Mouse (Mus musculus) forebrain, embryonic 11.5 days (tissue): ENCODE results near the gene H2-T3. TPM values are rescaled to one million over a fixed set of nuclear protein-coding genes. Genes with fewer than 3 reads are reported as not detected.
A peak's percentile ranks its signal among the peaks of the same experiment; 100 is the strongest.
"Not testable (repeated sequence)": the region's sequence is repeated elsewhere in the genome, so short reads cannot be mapped to it uniquely, and the experiment has no call there.

Experiments used
- ATAC-seq: fragments of 200-750 bp; cut with Nextera tagmentation; replicated peaks from 2 replicates; pipeline ENCODE4 v1.8.0; 2017; ENCODE audit warnings: moderate TSS enrichment; ENCODE audit not compliant: low FRiP score
- DNase-seq: peaks from one replicate; pipeline ENCODE4 v3.0.0-alpha.2; 2017; ENCODE audit warnings: low spot score
- H3K27ac ChIP-seq: fragments of 300-500 bp; sonication (generic); 2 replicates; pipeline ENCODE4 v1.5.1; 2014; ENCODE audit warnings: low read depth, low read length
- H3K27me3 ChIP-seq: fragments of 300-500 bp; sonication (generic); 2 replicates; pipeline ENCODE4 v1.6.1; 2014; ENCODE audit warnings: mild to moderate bottlenecking, low read length, mixed read lengths; ENCODE audit not compliant: control insufficient read depth, insufficient read depth
- H3K36me3 ChIP-seq: fragments of 300-500 bp; sonication (generic); 2 replicates; pipeline ENCODE4 v1.6.1; 2014; ENCODE audit warnings: mild to moderate bottlenecking, low read length, moderate library complexity, mixed read lengths; ENCODE audit not compliant: control insufficient read depth, insufficient read depth
- H3K4me1 ChIP-seq: fragments of 300-500 bp; sonication (generic); replicated peaks from 2 replicates; pipeline ENCODE4 v1.6.1; 2014; ENCODE audit warnings: low read length, mixed read lengths; ENCODE audit not compliant: control insufficient read depth, insufficient read depth
- H3K4me2 ChIP-seq: fragments of 300-500 bp; sonication (generic); 2 replicates; pipeline ENCODE4 v1.6.1; 2014; ENCODE audit warnings: low read depth, mild to moderate bottlenecking, low read length, moderate library complexity, mixed read lengths; ENCODE audit not compliant: severe bottlenecking
- H3K4me3 ChIP-seq: fragments of 300-500 bp; sonication (generic); 2 replicates; pipeline ENCODE4 v1.5.1; 2014; ENCODE audit warnings: low read depth, low read length
- H3K9ac ChIP-seq: fragments of 300-500 bp; sonication (generic); 2 replicates; pipeline ENCODE4 v1.6.1; 2014; ENCODE audit warnings: low read length
- H3K9me3 ChIP-seq: fragments of 300-500 bp; sonication (generic); 2 replicates; pipeline ENCODE4 v1.6.1; 2016; ENCODE audit warnings: low read length, mixed read lengths; ENCODE audit not compliant: control insufficient read depth
- WGBS: fragments of 180-500 bp; shearing (Covaris S2); extraction: QIAGEN DNeasy Blood & Tissue Kit; methylation state at CpG from one replicate; pipeline ENCODE4 v1.1.7; 2014; 5-methylcytosine and 5-hydroxymethylcytosine counted together
- polyA plus RNA-seq: library from polyadenylated mRNA; unstranded; fragments of >200 nt; fragmentation: Nextera tagmentation; extraction: Ambion mirVana; gene quantifications from 2 replicates; pipeline ENCODE4 v1.2.1, GENCODE M21; 2014

Gene H2-T3
- polyA plus RNA-seq, 1 experiment from 2014 or later = not detected

DNA sequence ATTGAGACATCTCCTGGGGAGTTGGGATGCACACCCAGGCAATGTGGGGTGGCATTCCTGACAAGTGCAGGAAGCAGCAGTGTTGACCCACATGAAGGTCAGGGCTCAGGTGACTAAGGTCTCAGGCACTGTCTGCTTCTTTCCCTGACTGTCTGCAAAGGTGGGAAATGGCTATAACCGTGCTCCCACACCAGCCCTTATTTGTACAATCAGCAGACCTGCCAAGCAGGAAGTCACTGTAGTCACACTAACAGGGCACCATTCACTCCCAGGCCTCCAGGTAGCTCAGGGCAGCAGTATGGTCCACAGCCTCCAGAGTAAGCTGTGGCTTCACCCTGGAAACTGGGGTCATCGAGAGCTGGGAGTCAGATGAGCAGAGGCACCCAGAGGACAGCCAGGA, 2.3 kb upstream of the H2-T3 start:
- no peaks in the 10 kb centered on the region for H3K4me1 ChIP-seq
- 80% methylated on average over 2 of the region's 2 CpGs for WGBS
- H3K9ac ChIP-seq = no peak overlapping the region
- no peaks in the 10 kb centered on the region; the same call in 1 of the 2 replicates for H3K27me3 ChIP-seq
- ATAC-seq (no peak), DNase-seq (no peak)
- no peak overlapping the region for H3K27ac ChIP-seq
- no peak overlapping the region for H3K4me2 ChIP-seq
- no peak overlapping the region for H3K4me3 ChIP-seq
- H3K36me3 ChIP-seq = no peaks in the 10 kb centered on the region
- H3K9me3 ChIP-seq = no peaks in the 10 kb centered on the region

DNA sequence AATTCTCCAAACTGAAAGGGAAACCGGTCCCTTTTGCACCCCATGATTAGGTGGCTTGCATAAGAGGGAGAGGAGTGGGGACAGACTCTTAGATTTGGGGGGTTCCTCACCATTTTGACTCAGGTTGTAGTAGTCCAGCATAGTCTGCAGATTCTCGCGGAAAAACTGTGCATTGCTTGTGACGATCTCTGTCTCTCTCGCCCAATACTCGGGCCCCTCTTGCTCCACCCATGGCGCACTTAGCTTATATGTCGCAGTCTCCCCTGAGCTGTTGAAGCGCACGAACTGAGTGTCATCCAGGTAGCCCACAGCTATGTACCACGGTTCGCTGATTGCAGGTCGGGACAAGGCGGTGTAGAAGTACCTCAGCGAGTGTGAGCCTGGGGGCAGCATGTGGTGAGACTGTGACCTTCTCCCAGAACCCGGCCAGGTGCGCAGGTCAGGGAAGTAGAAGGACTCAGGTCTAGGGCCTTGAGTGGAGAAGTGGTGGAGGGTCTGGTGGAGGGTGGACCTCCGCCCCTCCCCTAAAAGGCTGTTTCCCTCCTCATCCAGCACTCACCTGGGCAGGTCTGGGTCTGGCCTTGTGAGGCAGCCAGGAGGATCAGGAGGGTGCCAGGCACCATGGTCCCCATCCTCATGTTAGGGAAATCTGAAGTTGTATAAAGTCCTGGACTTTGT, 457 bp downstream of the H2-T3 start:
- no peaks in the 10 kb centered on the region; the same call in 1 of the 2 replicates for H3K27me3 ChIP-seq
- ATAC-seq = no peak
- WGBS = 37% methylated on average over 18 of the region's 18 CpGs

DNA sequence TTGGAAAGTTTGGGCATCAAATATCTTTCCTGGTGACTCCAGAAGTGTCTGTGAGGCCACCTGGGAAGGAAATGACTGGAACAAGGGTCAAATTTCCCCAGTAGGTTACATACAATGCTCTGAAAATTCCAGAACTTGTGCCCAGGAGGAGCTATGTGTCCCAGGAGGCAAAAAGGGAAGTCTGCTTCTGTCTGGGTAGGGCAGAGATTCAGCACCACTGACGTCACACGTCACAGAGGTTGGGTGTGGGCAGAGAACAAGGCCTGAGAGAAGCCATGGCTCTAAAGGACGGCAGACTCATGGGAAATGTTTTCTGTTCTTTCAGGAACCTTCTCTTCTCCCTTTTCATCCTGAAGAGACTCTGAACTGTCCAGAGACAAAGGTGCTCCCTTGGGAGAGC, 2.5 kb downstream of the H2-T3 start:
- no peaks in the 10 kb centered on the region for H3K4me1 ChIP-seq
- no peaks in the 10 kb centered on the region for H3K36me3 ChIP-seq
- no peak overlapping the region for H3K9ac ChIP-seq
- no peak for ATAC-seq
- no peaks in the 10 kb centered on the region for H3K9me3 ChIP-seq
- H3K27me3 ChIP-seq = peaks cover 2% of the 10 kb centered on the region
- no peak overlapping the region for H3K4me3 ChIP-seq
- no peak overlapping the region for H3K27ac ChIP-seq
- DNase-seq = no peak
- H3K4me2 ChIP-seq = no peak overlapping the region
- 65% methylated on average over 3 of the region's 3 CpGs for WGBS

More for the DNA sequence above, 457 bp downstream of the H2-T3 start:
- no peak for DNase-seq
- H3K4me3 ChIP-seq = no peak overlapping the region
- no peaks in the 10 kb centered on the region for H3K36me3 ChIP-seq
- no peak overlapping the region for H3K4me2 ChIP-seq
- no peak overlapping the region for H3K9ac ChIP-seq
- no peaks in the 10 kb centered on the region for H3K9me3 ChIP-seq
- no peak overlapping the region for H3K27ac ChIP-seq
- no peaks in the 10 kb centered on the region for H3K4me1 ChIP-seq

- H3K36me3 ChIP-seq = no peaks in the 10 kb centered on the region
- DNase-seq (no peak), ATAC-seq (no peak)
- no peak overlapping the region for H3K9ac ChIP-seq
- H3K4me2 ChIP-seq = no peak overlapping the region
- no peaks in the 10 kb centered on the region for H3K9me3 ChIP-seq
- no peaks in the 10 kb centered on the region for H3K4me1 ChIP-seq
- 75% methylated on average over 12 of the region's 12 CpGs for WGBS
- no peak overlapping the region for H3K27ac ChIP-seq
- no peak overlapping the region for H3K4me3 ChIP-seq
- H3K27me3 ChIP-seq = peaks cover 7% of the 10 kb centered on the region
Observed at GRCm38 (mm10) chr17:36182212-36182611, 7.9 kb downstream of the H2-T3 start.

- ATAC-seq, H3K9ac ChIP-seq: not testable (repeated sequence)
Observed at GRCm38 (mm10) chr17:36179446-36179845, 10.6 kb downstream of the H2-T3 start.

GRCm38 (mm10) chr17:36178938-36179337, 11.1 kb downstream of the H2-T3 start:
- peak overlapping the region; percentile 23; the same call in 1 of the 2 replicates for H3K9ac ChIP-seq
- 0% methylated on average over 36 of the region's 40 CpGs for WGBS
- H3K27me3 ChIP-seq = not testable (repeated sequence)

More at GRCm38 (mm10) chr17:36179446-36179845, 10.6 kb downstream of the H2-T3 start:
- WGBS = 12% methylated on average over 10 of the region's 10 CpGs
- not testable (repeated sequence) for H3K4me1 ChIP-seq, H3K27me3 ChIP-seq, H3K9me3 ChIP-seq, H3K27ac ChIP-seq, H3K36me3 ChIP-seq, DNase-seq
- Histone ChIP-seq H3K4me3 (peak overlapping the region; percentile 27; the same call in 1 of the 2 replicates), H3K4me2 (peak overlapping the region; percentile 49; the same call in 1 of the 2 replicates)

DNA sequence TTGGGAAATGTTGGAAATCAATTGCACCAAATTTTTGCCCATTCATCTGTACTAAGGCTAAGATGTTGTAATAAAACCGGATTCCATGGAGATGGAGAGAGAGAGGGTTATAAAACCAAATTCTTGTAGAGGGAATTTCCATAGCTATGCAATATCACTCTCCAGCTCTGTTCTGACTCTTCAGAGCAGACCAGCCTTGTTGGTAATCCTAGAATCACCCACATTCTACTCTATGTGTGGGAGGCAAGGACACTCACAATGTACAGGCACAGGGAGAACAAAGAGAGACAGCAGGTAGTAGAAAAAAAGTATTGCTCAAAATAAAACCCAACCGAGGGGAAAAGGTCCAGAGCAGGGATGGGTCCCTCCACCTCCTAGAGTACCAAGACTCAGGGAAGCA, 14.0 kb downstream of the H2-T3 start:
- not testable (repeated sequence) for H3K4me1 ChIP-seq, ATAC-seq, H3K27me3 ChIP-seq, H3K36me3 ChIP-seq, H3K4me3 ChIP-seq, H3K9me3 ChIP-seq, DNase-seq, H3K27ac ChIP-seq, H3K4me2 ChIP-seq, H3K9ac ChIP-seq
- WGBS = no CpG with 5 or more reads among the region's 2 CpGs

More at GRCm38 (mm10) chr17:36178938-36179337, 11.1 kb downstream of the H2-T3 start:
- not testable (repeated sequence) for H3K27ac ChIP-seq, H3K9me3 ChIP-seq, H3K36me3 ChIP-seq, H3K4me1 ChIP-seq
- Histone ChIP-seq H3K4me2 (peak overlapping the region; percentile 49), H3K4me3 (peak overlapping the region; percentile 27)
- ATAC-seq = peak; percentile 55; the same call in 1 of the 2 replicates
- DNase-seq = peak; percentile 64

- Histone ChIP-seq H3K9me3 (no peaks in the 10 kb centered on the region), H3K27ac (no peak overlapping the region), H3K36me3 (no peaks in the 10 kb centered on the region), H3K4me1 (no peaks in the 10 kb centered on the region), H3K4me3 (no peak overlapping the region), H3K4me2 (no peak overlapping the region), H3K27me3 (peaks cover 35% of the 10 kb centered on the region), H3K9ac (no peak overlapping the region)
- DNase-seq (no peak), ATAC-seq (no peak)
- 48% methylated on average over 1 of the region's 1 CpGs for WGBS
Observed at GRCm38 (mm10) chr17:36170287-36170814, 19.7 kb downstream of the H2-T3 start.

DNA sequence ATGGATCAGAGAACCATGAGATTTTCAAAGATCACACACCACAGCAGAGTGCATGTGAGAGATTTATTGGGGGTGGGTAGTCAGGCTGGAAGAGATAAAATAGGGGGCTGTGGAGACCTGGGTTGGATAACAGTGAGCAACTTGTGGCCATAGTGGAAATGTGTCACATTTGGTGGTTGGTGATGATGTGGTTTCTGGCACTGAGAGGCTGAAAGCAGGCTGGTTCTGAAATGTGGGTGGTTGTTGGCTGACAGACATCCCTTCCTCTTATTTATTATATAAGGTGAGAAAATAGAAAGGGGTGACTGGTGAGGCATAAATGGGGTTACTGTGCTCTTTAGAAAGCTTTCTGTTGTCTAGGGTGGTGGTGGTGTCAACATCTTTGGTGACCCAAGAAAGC, 20.3 kb downstream of the H2-T3 start:
- no peak overlapping the region for H3K4me2 ChIP-seq
- no peak overlapping the region for H3K9ac ChIP-seq
- DNase-seq (no peak), ATAC-seq (no peak)
- H3K36me3 ChIP-seq = no peaks in the 10 kb centered on the region
- no peaks in the 10 kb centered on the region for H3K4me1 ChIP-seq
- H3K4me3 ChIP-seq = no peak overlapping the region
- peaks cover 40% of the 10 kb centered on the region for H3K27me3 ChIP-seq
- no peak overlapping the region for H3K27ac ChIP-seq
- H3K9me3 ChIP-seq = no peaks in the 10 kb centered on the region
